Mouse (Mus musculus) cerebellum, adult 2 months (tissue): ENCODE measurements at regions not wholly inside any gene's neighbourhood (a gene's known extent, or its start where the extent isn't known, plus 50 kb on each side); places are given as distances from the start of the nearest gene placed in this dataset.

Experiments used
- CTCF ChIP-seq: fragments of 200-500 bp; IDR thresholded peaks from 2 replicates; pipeline ENCODE4 v1.5.1; 2011; ENCODE audit warnings: low read depth, mild to moderate bottlenecking, control low read depth, low read length, moderate library complexity, borderline replicate concordance; ENCODE audit not compliant: insufficient read depth
- POLR2A ChIP-seq: fragments of 200-500 bp; IDR thresholded peaks from 2 replicates; pipeline ENCODE4 v1.6.1; 2011; ENCODE audit warnings: low read length, control low read depth, borderline replicate concordance; ENCODE audit not compliant: insufficient read depth

- TF ChIP-seq POLR2A: no peak
- TF ChIP-seq CTCF: no peak
Measured at GRCm38 (mm10) chr2:3941496-3941895, 76.0 kb upstream of the Frmd4a start.
